In genomic region chr11:98201791-98202640, GRCm38 (mm10) we compare ENCODE assay signal across 8 mouse cellular contexts. TPM values are rescaled to one million over a fixed set of nuclear protein-coding genes. Genes with fewer than 3 reads are reported as not detected.
DNase-seq lines count a peak whose midpoint lies in the region; ATAC-seq and TF ChIP-seq lines count a peak whose summit lies in the region.

No protein-coding gene starts in this region.

- peak; percentile 26 to 33 for DNase-seq in CD8-positive naive resting alpha-beta T cell, adult 2 months (ENCODE audit: low read depth in 2 of 2, low spot score in 2 of 2)
- DNase-seq in NIH3T3 (ENCODE audit: low read depth) = peak; percentile 53
- DNase-seq in embryonic facial prominence, embryonic 11.5 days (ENCODE audit: low spot score) = peak; percentile 16
- DNase-seq in heart, postnatal 36 days = peak; percentile 36 to 50
- peak; percentile 12 to 23 for DNase-seq in layer of hippocampus, postnatal 14 days (ENCODE audit: low spot score in 2 of 2)
- peak; percentile 49 to 57 for DNase-seq in lung, postnatal 4 days
- peak; percentile 14 to 15 for DNase-seq in spleen, adult 2 months (ENCODE audit: low read depth in 1 of 2, low spot score in 2 of 2)

- H3K36me3 ChIP-seq in embryonic facial prominence, embryonic 11.5 days (replicated peaks; ENCODE audit: control insufficient read depth, insufficient read depth, low read depth, low read length) = no peaks in the 10 kb centered on the region
- no peaks in the 10 kb centered on the region for H3K36me3 ChIP-seq in spleen, adult 2 months (ENCODE audit: control insufficient read depth, insufficient read depth, low read length)

- H3K4me3 ChIP-seq in embryonic facial prominence, embryonic 11.5 days (ENCODE audit: low read depth, low read length) = peak overlapping the region; percentile 71
- H3K4me3 ChIP-seq in spleen, adult 2 months (ENCODE audit: extremely low read depth, insufficient read depth, insufficient read length) = peak overlapping the region; percentile 54

- no peak for TF ChIP-seq CTCF in spleen, adult 2 months (IDR thresholded peaks at IDR 0.05; ENCODE audit: extremely low read depth, insufficient read depth, insufficient read length, insufficient replicate concordance)

- no peaks in the 10 kb centered on the region for H3K27me3 ChIP-seq in embryonic facial prominence, embryonic 11.5 days (ENCODE audit: control insufficient read depth, insufficient read depth, low read length)
- no peaks in the 10 kb centered on the region for H3K27me3 ChIP-seq in spleen, adult 2 months (ENCODE audit: control insufficient read depth, insufficient read depth, low read length)

- intact Hi-C loops in heart, postnatal 36 days (cut with DNase I) = loop anchor here (1.0 to 10.0 kb wide), 3 partner anchors 9 to 407 kb away; partner anchors contain the start of genes Lasp1, Med1 and Rpl19

- H3K9ac ChIP-seq in embryonic facial prominence, embryonic 11.5 days (replicated peaks; ENCODE audit: low read length) = peak overlapping the region; percentile 73

- H3K9me3 ChIP-seq in embryonic facial prominence, embryonic 11.5 days (replicated peaks; ENCODE audit: control insufficient read depth, low read length) = no peaks in the 10 kb centered on the region

- no peaks in the 10 kb centered on the region; the same call in 1 of the 2 replicates for H3K4me1 ChIP-seq in embryonic facial prominence, embryonic 11.5 days (ENCODE audit: control insufficient read depth, insufficient read depth, low read length)
- H3K4me1 ChIP-seq in spleen, adult 2 months (ENCODE audit: control insufficient read depth, insufficient read depth, insufficient read length) = no peaks in the 10 kb centered on the region; the same call in none of the 2 replicates

- 3% methylated on average over 27 of the region's 27 CpGs for WGBS in embryonic facial prominence, embryonic 11.5 days
- under 1% methylated on average over 27 of the region's 27 CpGs for WGBS in spleen, adult 2 months

- peak overlapping the region; percentile 73 for H3K4me2 ChIP-seq in embryonic facial prominence, embryonic 11.5 days (ENCODE audit: low read depth, low read length)

- ATAC-seq in embryonic facial prominence, embryonic 11.5 days (replicated peaks; ENCODE audit: insufficient number of reproducible peaks, low FRiP score, low TSS enrichment, low read depth) = peak; percentile 74; the same call in 1 of the 2 replicates
- ATAC-seq in frontal cortex, adult (ENCODE audit: low TSS enrichment) = no peak

- no peak for TF ChIP-seq POLR2A in spleen, adult 2 months (IDR thresholded peaks at IDR 0.05; ENCODE audit: low read depth, low read length)

- H3K27ac ChIP-seq in embryonic facial prominence, embryonic 11.5 days (replicated peaks; ENCODE audit: low read depth, low read length) = peak overlapping the region; percentile 64
- peak overlapping the region; percentile 81 for H3K27ac ChIP-seq in spleen, adult 2 months (ENCODE audit: insufficient read depth, low read length)

RNA-seq across cellular contexts. Expression of gene Cdk12, which starts 0.8 kb away (rescaled TPM):
- 12.2 and 13.4 TPM in 2 replicates for polyA plus RNA-seq in embryonic facial prominence, embryonic 11.5 days (2014; fragmentation: Nextera tagmentation; extraction: Ambion mirVana)
- total RNA-seq in heart, postnatal 36 days (2021) = 10 to 100 TPM; 22.5 to 25.2 TPM
- 10 to 100 TPM; 36.9 to 37.2 TPM for total RNA-seq in layer of hippocampus, postnatal 14 days (2021)
- 12.4 and 12.7 TPM in 2 replicates for polyA plus RNA-seq in spleen, adult 2 months (2012; rRNA removed)

RNA-seq across cellular contexts. Expression of gene Med1, which starts 8.9 kb away (rescaled TPM):
- polyA plus RNA-seq in embryonic facial prominence, embryonic 11.5 days (2014; fragmentation: Nextera tagmentation; extraction: Ambion mirVana) = 85.2 and 85.8 TPM in 2 replicates
- total RNA-seq in heart, postnatal 36 days (2021) = 10 to 100 TPM; 38.0 to 40.6 TPM
- 10 to 100 TPM; 44.8 to 51.3 TPM for total RNA-seq in layer of hippocampus, postnatal 14 days (2021)
- polyA plus RNA-seq in spleen, adult 2 months (2012; rRNA removed) = 8.8 and 9.2 TPM in 2 replicates

RNA-seq across cellular contexts. Expression of gene Fbxl20, which starts 51.8 kb away (rescaled TPM):
- polyA plus RNA-seq in embryonic facial prominence, embryonic 11.5 days (2014; fragmentation: Nextera tagmentation; extraction: Ambion mirVana) = 23.9 and 24.1 TPM in 2 replicates
- 10 to 100 TPM; 20.3 to 27.1 TPM for total RNA-seq in heart, postnatal 36 days (2021)
- total RNA-seq in layer of hippocampus, postnatal 14 days (2021) = 10 to 100 TPM; 29.9 to 38.4 TPM
- polyA plus RNA-seq in spleen, adult 2 months (2012; rRNA removed) = 15.4 and 17.6 TPM in 2 replicates
